Mouse (Mus musculus): ENCODE data around the gene Phkg2.

DNA sequence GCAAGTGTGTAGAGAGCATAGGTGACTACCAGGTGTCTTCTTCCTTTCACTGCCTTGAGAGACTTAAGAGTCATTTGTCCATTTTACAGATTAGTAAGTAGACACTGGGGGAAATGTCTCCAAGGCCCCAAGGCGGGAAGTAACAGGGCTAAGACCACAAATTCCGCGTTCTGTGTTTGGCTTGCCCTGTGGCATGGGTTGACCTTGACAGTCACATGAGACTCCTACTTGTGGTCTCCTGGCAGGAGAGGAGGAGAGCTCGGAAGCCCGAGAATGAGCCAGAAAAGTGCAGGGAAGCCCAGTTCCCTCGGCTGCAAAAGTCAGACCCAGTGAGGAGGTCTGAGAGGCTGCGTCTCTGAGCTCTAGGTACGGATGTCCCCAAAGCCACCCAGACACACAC, 40.4 kb downstream of the Phkg2 start:
- TF ChIP-seq CTCF (IDR thresholded peaks at IDR 0.05; ENCODE audit: low read depth) (no peak), EP300 (IDR thresholded peaks at IDR 0.05; ENCODE audit: low read depth) (no peak)
